Mouse (Mus musculus): ENCODE data around the gene Prkd2. TPM values are rescaled to one million over a fixed set of nuclear protein-coding genes. Genes with fewer than 3 reads are reported as not detected.

Gene Prkd2
- polyA plus RNA-seq, 1 experiment from 2014 or later = 23.3 TPM

GRCm38 (mm10) chr7:16838804-16839426, 3.8 kb upstream of the Prkd2 start:
- H3K4me2 ChIP-seq (ENCODE audit: low read depth, low read length) = no peak overlapping the region
- H3K4me3 ChIP-seq (ENCODE audit: low read length) = no peak overlapping the region
- no peaks in the 10 kb centered on the region for H3K9me3 ChIP-seq (ENCODE audit: control insufficient read depth, low read length)
- no peaks in the 10 kb centered on the region for H3K27me3 ChIP-seq (ENCODE audit: control insufficient read depth, insufficient read depth, low read depth, low read length)
- H3K4me1 ChIP-seq (replicated peaks; ENCODE audit: control insufficient read depth, insufficient read depth, low read length) = peaks cover 15% of the 10 kb centered on the region
- H3K9ac ChIP-seq (ENCODE audit: low read length) = no peak overlapping the region
- H3K36me3 ChIP-seq (ENCODE audit: control insufficient read depth, insufficient read depth, low read length) = peaks cover 39% of the 10 kb centered on the region
- no peak for ATAC-seq (ENCODE audit: low read depth)
- 72% methylated on average over 6 of the region's 6 CpGs for WGBS
- H3K27ac ChIP-seq (ENCODE audit: low read length) = no peak overlapping the region

DNA sequence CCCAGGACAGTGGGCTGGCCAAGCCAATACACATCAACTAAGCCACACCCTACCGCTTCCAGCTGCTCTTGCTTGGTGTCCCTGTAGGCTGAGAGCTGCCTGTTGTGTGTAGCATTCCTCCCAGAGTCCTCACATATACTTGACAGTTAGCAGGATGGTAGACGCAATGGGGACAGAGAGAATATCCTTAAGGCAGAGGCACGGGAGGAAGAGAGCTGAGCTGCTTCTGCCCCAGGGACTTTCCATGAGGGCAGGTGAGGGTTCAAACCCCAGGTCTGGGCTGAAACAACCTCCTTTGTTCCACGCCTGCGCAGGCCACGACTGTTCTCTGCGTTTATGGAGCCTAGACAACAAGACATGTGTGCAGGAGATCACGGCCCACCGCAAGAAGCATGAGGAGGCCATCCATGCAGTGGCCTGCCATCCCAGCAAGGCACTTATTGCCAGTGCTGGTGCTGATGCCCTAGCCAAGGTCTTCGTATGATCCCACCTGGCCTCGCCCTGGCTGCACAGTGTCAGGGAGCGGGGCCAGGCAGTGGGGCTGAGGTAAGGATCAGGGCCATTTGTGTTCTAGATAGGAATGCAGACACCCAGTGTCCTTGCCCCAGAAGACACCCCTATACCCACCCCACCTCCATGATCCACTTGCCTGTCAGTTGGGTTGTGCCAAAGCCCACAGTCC, 3.1 kb upstream of the Prkd2 start:
- H3K9ac ChIP-seq (ENCODE audit: low read length) = no peak overlapping the region
- H3K4me2 ChIP-seq (ENCODE audit: low read depth, low read length) = no peak overlapping the region
- peaks cover 20% of the 10 kb centered on the region for H3K4me1 ChIP-seq (replicated peaks; ENCODE audit: control insufficient read depth, insufficient read depth, low read length)
- no peak overlapping the region for H3K4me3 ChIP-seq (ENCODE audit: low read length)
- H3K9me3 ChIP-seq (ENCODE audit: control insufficient read depth, low read length) = no peaks in the 10 kb centered on the region
- WGBS = 87% methylated on average over 12 of the region's 12 CpGs
- H3K36me3 ChIP-seq (ENCODE audit: control insufficient read depth, insufficient read depth, low read length) = peaks cover 36% of the 10 kb centered on the region
- no peak for ATAC-seq (ENCODE audit: low read depth)
- no peak overlapping the region for H3K27ac ChIP-seq (ENCODE audit: low read length)
- H3K27me3 ChIP-seq (ENCODE audit: control insufficient read depth, insufficient read depth, low read depth, low read length) = no peaks in the 10 kb centered on the region

DNA sequence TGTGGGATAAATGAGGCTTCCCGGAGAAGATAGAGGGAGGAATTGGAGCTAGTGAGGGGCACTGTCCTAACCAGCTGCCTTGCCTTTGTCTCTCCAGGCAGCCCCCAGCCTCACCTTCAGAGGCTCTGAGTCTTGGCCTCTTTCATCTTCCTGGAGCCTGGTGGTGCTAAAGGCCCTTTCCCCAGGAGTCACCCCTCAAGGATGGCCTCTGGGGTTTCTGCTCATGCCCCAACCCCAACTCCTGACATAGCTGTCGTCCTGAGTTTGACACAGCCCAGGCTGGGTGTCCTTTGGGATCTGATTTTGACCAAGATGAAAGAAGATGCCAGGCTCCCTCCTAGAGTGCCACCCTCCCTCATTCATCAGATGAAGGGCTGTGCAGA, 2.6 kb upstream of the Prkd2 start:
- peaks cover 31% of the 10 kb centered on the region for H3K36me3 ChIP-seq (ENCODE audit: control insufficient read depth, insufficient read depth, low read length)

DNA sequence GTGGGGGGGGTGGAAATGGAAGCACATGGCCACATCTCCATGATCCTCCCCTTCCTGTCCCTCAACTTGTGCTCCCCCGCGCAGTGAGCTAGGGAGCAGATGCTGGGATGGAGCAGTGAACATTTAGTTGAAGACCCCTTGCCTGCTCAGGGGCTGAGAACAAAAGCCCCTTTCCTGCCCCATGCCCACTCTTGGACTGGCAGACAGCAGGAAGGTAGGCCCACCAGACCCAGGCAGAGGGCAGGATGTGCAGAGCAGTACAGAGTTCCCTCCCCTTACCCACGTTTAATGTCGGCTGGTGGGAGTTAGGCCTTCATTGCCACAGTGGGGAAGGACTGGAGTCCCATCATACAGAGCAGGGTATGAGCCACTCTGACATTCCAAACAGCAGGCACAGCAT, 1.6 kb upstream of the Prkd2 start:
- Histone ChIP-seq H3K9ac (ENCODE audit: low read length) (no peak overlapping the region), H3K4me3 (ENCODE audit: low read length) (no peak overlapping the region), H3K9me3 (ENCODE audit: control insufficient read depth, low read length) (no peaks in the 10 kb centered on the region), H3K4me1 (replicated peaks; ENCODE audit: control insufficient read depth, insufficient read depth, low read length) (peaks cover 33% of the 10 kb centered on the region), H3K27me3 (ENCODE audit: control insufficient read depth, insufficient read depth, low read depth, low read length) (no peaks in the 10 kb centered on the region), H3K4me2 (ENCODE audit: low read depth, low read length) (no peak overlapping the region), H3K27ac (ENCODE audit: low read length) (peak overlapping the region; percentile 94), H3K36me3 (ENCODE audit: control insufficient read depth, insufficient read depth, low read length) (peaks cover 30% of the 10 kb centered on the region)
- ATAC-seq (ENCODE audit: low read depth) = no peak
- WGBS = 65% methylated on average over 4 of the region's 4 CpGs

More for the DNA sequence above, 2.6 kb upstream of the Prkd2 start:
- no peaks in the 10 kb centered on the region for H3K27me3 ChIP-seq (ENCODE audit: control insufficient read depth, insufficient read depth, low read depth, low read length)
- H3K4me3 ChIP-seq (ENCODE audit: low read length) = no peak overlapping the region
- no peak for ATAC-seq (ENCODE audit: low read depth)
- H3K4me2 ChIP-seq (ENCODE audit: low read depth, low read length) = no peak overlapping the region
- H3K9ac ChIP-seq (ENCODE audit: low read length) = no peak overlapping the region
- peaks cover 25% of the 10 kb centered on the region for H3K4me1 ChIP-seq (replicated peaks; ENCODE audit: control insufficient read depth, insufficient read depth, low read length)
- 84% methylated on average over 2 of the region's 2 CpGs for whole genome bisulfite sequencing
- no peaks in the 10 kb centered on the region for H3K9me3 ChIP-seq (ENCODE audit: control insufficient read depth, low read length)
- H3K27ac ChIP-seq (ENCODE audit: low read length) = no peak overlapping the region

DNA sequence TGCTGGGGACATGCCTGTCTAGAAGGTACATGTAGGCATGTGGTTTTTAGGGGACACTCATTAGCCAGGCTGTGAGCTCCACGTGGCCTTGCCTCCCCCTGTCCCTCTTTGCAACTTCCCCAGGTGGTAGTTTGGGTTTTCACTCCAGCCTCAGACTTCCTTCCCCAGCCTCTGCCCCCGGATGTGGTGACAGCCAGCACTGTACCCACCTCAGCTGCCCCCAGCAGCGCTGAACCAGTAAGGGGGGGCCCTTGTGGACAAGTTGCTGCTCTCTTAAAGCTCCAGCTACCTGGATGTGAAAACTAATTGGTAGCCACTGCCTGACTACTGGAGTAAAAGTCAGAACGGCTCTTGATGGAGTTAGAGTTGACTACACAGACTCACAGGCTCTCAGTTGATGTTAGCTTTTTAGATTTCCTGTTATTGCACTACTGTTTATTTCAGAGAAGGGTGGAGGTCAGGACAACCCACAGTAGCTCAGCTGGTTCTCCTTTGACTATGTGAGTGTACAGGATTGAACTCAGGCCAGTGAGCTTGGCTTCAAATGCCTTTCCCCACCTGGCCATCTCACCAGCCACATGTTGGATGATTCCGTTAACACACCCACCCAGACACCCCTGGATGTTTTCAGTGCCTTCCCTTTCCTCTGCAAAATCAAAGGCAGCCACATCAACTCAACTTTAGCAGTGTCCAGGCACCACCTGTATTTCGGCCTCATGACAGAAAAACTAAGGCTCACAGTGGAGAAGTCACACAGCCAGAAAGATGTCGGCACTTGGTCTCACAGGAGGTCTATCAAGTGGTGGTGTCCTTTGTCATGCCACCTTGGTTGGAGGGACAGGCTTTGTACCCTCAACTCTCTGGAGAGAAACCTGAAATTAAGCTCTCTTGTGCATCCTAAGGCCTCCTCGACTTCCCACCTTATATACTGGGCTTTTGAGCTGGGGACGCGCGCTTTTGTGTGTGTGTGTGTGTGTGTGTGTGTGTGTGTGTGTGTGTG, 841 bp upstream of the Prkd2 start:
- no peaks in the 10 kb centered on the region for H3K9me3 ChIP-seq (ENCODE audit: control insufficient read depth, low read length)
- peaks cover 33% of the 10 kb centered on the region for H3K4me1 ChIP-seq (replicated peaks; ENCODE audit: control insufficient read depth, insufficient read depth, low read length)
- H3K4me3 ChIP-seq (ENCODE audit: low read length) = peak overlapping the region; percentile 77
- peaks cover 29% of the 10 kb centered on the region for H3K36me3 ChIP-seq (ENCODE audit: control insufficient read depth, insufficient read depth, low read length)
- ATAC-seq (ENCODE audit: low read depth) = peak; percentile 5; the same call in 1 of the 2 replicates
- peak overlapping the region; percentile 94 for H3K27ac ChIP-seq (ENCODE audit: low read length)
- WGBS = 29% methylated on average over 11 of the region's 11 CpGs
- peak overlapping the region; percentile 94 for H3K9ac ChIP-seq (ENCODE audit: low read length)
- no peaks in the 10 kb centered on the region for H3K27me3 ChIP-seq (ENCODE audit: control insufficient read depth, insufficient read depth, low read depth, low read length)
- peak overlapping the region; percentile 100 for H3K4me2 ChIP-seq (ENCODE audit: low read depth, low read length)

GRCm38 (mm10) chr7:16843441-16844171, 904 bp downstream of the Prkd2 start:
- peak overlapping the region; percentile 77 for H3K4me3 ChIP-seq (ENCODE audit: low read length)
- no peaks in the 10 kb centered on the region for H3K27me3 ChIP-seq (ENCODE audit: control insufficient read depth, insufficient read depth, low read depth, low read length)
- H3K4me2 ChIP-seq (ENCODE audit: low read depth, low read length) = peak overlapping the region; percentile 100
- H3K4me1 ChIP-seq (replicated peaks; ENCODE audit: control insufficient read depth, insufficient read depth, low read length) = peaks cover 33% of the 10 kb centered on the region
- peak overlapping the region; percentile 94 for H3K27ac ChIP-seq (ENCODE audit: low read length)
- no peak for ATAC-seq (ENCODE audit: low read depth)
- H3K36me3 ChIP-seq (ENCODE audit: control insufficient read depth, insufficient read depth, low read length) = peaks cover 18% of the 10 kb centered on the region
- H3K9ac ChIP-seq (ENCODE audit: low read length) = peak overlapping the region; percentile 94
- H3K9me3 ChIP-seq (ENCODE audit: control insufficient read depth, low read length) = no peaks in the 10 kb centered on the region
- 1% methylated on average over 33 of the region's 33 CpGs for WGBS

GRCm38 (mm10) chr7:16844696-16845071, 2.0 kb downstream of the Prkd2 start:
- no peak for ATAC-seq (ENCODE audit: low read depth)
- Histone ChIP-seq H3K27me3 (ENCODE audit: control insufficient read depth, insufficient read depth, low read depth, low read length) (no peaks in the 10 kb centered on the region), H3K27ac (ENCODE audit: low read length) (peak overlapping the region; percentile 94), H3K36me3 (ENCODE audit: control insufficient read depth, insufficient read depth, low read length) (peaks cover 20% of the 10 kb centered on the region), H3K4me1 (replicated peaks; ENCODE audit: control insufficient read depth, insufficient read depth, low read length) (peaks cover 33% of the 10 kb centered on the region), H3K4me2 (ENCODE audit: low read depth, low read length) (peak overlapping the region; percentile 100), H3K4me3 (ENCODE audit: low read length) (peak overlapping the region; percentile 77), H3K9me3 (ENCODE audit: control insufficient read depth, low read length) (no peaks in the 10 kb centered on the region), H3K9ac (ENCODE audit: low read length) (peak overlapping the region; percentile 94)
- 42% methylated on average over 3 of the region's 3 CpGs for WGBS

GRCm38 (mm10) chr7:16845072-16845819, 2.5 kb downstream of the Prkd2 start:
- 21% methylated on average over 14 of the region's 14 CpGs for WGBS
- Histone ChIP-seq H3K36me3 (ENCODE audit: control insufficient read depth, insufficient read depth, low read length) (peaks cover 23% of the 10 kb centered on the region), H3K9ac (ENCODE audit: low read length) (peak overlapping the region; percentile 94), H3K4me3 (ENCODE audit: low read length) (peak overlapping the region; percentile 77), H3K4me1 (replicated peaks; ENCODE audit: control insufficient read depth, insufficient read depth, low read length) (peaks cover 33% of the 10 kb centered on the region), H3K27ac (ENCODE audit: low read length) (peak overlapping the region; percentile 94), H3K9me3 (ENCODE audit: control insufficient read depth, low read length) (no peaks in the 10 kb centered on the region), H3K4me2 (ENCODE audit: low read depth, low read length) (peak overlapping the region; percentile 100), H3K27me3 (ENCODE audit: control insufficient read depth, insufficient read depth, low read depth, low read length) (no peaks in the 10 kb centered on the region)
- ATAC-seq (ENCODE audit: low read depth) = peak; percentile 37

All from lung, embryonic 16.5 days (tissue).